Mouse (Mus musculus) urinary bladder, adult 2 months (tissue): ENCODE measurements around the gene Drd2. TPM values are rescaled to one million over a fixed set of nuclear protein-coding genes. Genes with fewer than 3 reads are reported as not detected.

Source experiments
- DNase-seq: peaks from one replicate; pipeline ENCODE4 v3.0.0; 2022; ENCODE audit warnings: low spot score
- polyA plus RNA-seq: library from polyadenylated mRNA; depleted of rRNA; stranded (reverse); fragments of >200 nt; gene quantifications from 2 replicates; pipeline ENCODE4 v1.2.3, GENCODE M21; 2012; rRNA removed

Gene Drd2
- polyA plus RNA-seq = not detected in 2 replicates

DNA sequence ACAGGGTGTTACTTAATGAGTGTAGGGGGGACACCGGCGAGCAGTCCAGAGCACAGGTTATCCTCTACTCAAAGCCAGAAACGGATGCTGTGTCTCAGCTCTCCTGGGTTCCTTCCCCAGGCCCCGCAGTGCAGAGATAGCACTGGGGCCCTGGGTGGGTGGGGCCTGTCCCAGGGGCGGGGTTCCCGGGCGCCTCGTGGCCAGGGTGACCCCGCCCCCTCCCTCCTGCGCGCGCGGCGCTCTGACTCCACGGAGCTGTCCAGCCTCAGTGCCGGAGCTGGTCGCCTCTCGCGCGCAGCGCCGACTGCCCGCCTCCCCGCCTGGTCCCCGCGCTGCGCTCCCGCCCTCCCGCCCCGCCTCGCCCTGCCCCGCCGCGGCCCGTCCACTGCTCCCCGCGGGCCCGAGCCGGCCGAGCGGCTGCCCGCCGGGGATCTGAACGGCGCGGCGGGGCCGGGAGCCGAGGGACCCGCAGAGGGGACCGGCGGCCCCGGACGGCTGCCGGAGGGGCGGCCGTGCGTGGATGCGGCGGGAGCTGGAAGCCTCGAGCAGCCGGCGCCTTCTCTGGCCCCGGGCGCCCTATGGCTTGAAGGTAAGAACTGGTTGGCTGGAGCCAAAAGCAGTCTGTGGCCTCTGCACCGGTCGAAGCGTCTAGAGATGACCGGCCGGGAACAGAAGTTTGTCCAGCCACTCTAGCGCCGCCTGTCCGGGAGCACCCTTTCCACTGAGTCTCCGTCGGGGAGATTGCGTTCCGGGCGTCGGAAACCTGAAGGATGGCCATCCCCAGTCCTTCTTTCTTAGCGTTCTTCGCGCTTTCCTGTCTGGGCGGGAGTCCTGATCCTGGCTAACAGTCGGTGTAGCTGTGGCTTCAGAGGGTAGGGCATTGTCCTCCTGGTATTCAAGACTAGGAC, at the start of gene Drd2:
Gene Drd2 (plus strand): TSS at position 492 of the 908 bp plus-strand sequence.
- DNase-seq = no peak

DNA sequence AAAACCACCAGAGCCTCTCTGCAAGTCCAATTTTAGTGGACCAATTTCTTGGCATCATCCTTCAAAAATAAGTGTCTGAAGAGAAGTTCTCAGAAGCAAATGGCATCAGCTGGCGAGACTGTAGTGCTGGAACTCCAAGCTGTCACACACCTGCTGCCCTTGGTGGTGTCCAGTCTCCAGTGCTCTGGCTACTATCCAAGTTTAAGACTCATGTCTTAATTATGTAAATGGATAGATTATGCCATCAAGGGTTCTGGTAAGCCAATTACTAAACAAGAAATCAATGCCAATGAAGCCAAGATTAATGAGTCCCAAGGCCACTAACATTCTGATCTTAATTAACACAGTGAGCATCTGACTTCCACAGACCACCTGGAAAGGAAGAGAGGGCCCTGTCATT, 45.3 kb upstream of the Drd2 start:
- no peak for DNase-seq

DNA sequence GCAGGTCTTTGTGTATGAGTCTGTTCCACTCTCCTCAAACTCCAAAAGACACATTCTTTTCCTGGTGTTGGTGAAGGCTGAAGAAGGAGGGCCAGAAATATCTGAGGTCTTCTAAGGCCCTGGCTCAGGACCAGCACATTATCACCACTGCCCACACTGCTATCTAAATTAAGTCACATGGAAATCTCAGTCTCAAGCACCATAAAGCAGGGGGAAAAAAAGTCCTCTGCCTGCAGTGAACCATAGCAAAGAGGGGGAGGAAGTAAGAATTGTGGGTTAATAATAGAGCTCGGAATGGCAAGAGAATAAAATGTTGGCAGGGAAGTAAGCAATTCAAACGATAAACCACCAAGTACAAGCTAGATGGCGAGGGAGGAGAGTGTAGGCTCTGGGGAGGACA, 32.9 kb upstream of the Drd2 start:
- DNase-seq = no peak

DNA sequence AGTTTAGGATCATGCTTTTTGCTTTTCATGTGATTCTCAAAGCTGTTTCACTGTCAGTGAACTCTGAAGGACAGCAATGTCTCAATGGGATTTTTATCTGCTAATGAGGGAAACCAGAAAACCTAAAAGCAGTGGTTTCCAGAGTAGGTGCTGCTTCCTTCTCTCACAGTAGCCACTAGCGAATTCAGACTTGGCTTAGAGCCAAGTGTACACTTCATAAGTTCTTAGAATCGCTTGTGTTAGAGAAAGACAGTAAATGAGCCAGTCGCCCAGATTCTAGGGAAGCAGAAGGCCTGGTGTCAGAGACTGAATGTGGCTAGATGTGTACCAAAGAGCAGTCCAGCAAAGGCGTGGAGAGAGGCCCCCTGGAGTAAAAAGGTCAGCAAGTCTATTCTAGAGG, 29.6 kb upstream of the Drd2 start:
- no peak for DNase-seq

DNA sequence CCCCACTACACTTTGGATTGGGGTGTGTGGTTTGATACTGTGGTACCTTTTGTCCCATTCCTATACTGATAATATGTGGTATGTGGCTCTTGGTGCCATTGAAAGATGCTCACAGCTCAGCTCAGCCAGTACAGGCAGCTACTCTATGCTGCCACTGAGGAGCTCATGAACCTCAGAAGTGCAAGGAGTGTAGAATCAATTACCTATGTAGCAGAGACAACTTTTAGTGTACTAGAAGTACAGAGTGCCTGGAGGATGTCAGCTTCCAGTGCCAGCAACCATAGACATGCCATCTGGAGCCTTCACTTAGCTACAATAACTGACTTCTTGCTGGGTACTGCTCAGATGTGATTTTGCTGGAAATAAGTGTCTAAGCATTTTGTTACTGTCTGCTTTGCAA, 21.8 kb upstream of the Drd2 start:
- DNase-seq = no peak

DNA sequence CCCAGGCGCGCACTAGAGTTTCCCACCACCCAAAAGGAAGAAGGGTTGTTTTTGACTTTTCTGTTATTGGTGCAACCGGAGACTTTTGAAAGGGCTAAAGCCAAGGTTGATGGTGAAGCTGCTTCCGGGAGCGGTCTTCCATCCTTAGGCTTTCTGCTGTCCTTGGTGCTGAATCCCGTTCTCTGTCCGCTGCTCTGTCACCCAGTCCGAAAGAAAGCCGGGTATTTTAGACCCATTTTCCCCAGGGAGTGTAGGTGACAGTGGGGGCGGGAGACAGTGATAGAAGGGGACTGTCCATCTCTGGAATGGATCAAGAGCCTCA, 578 bp downstream of the Drd2 start:
- no peak for DNase-seq

DNA sequence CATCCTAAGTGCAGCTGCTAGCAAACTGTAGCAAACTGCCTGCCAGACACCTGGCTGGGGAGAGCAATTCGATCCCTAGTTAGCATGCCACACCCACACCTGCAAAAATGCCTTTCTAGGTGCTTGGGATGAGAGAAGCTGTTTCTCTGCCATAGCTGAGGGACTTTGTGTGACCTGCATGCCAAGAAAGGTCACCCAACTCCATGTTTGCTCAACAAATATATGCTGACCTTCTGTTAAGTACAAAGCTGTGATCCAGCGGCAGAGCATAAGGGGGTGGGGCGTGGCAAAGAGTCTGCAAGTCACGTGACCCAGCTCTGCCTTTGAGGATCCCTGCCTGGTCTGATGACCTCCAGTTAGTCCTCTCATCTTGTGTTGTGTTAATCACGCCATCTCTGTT, 25.3 kb downstream of the Drd2 start:
- no peak for DNase-seq

DNA sequence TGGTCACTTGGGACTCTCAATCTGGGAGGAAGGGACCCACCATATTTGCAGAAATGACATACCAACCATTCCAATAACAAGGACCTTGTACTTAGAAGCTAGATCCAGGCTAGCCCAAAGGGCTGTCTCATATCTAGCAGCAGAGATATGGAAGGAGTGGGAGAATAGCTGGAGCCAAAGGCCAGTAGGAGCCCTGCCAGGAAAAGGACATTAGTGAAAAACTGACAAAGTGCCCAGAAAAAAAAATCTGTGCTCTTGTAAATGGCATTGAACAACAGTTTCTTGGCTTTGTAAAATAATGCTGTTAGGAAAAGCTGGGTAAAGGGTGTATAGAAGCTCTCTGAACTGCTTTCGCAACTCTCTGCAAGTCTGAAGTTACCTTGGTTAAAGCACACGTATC, 33.5 kb downstream of the Drd2 start:
- DNase-seq = no peak

DNA sequence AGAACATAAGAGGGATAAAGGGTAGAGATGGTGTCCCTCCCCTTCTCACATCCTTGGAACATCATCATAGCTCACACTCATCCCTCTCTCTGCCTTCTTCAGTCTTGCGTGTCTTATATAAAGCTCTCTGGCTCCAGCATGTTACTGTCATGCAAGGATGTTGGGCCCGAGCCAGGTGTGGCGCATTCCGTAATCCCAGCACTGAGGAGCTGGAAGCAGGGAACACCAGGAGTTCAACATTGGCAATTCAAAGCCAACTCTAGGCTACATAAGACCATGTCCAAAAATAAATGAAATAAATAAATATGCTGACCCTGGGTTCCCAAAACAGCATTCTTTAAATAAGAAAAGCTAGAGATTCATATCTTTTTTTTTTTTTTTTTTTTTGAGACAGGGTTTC, 39.5 kb downstream of the Drd2 start:
- DNase-seq = no peak

DNA sequence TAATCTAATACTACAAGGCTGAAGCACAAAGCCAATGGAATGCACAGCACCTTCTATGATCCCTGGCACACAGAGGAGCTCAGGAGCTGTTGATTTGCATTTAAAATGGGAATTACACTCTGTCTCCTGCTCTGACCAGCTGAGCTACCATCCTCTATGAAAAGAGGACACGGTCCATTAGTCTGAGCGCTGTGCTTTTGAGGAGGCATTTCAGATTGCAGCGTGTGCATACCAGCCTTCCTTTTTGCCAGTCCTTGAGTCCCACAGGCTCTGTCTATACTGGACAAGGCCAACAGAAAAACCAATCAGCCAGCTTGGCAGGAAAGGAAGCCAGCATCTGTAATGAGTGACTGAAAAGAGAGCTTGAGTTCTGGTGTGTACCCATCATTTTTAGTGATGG, 43.6 kb downstream of the Drd2 start:
- DNase-seq = no peak

DNA sequence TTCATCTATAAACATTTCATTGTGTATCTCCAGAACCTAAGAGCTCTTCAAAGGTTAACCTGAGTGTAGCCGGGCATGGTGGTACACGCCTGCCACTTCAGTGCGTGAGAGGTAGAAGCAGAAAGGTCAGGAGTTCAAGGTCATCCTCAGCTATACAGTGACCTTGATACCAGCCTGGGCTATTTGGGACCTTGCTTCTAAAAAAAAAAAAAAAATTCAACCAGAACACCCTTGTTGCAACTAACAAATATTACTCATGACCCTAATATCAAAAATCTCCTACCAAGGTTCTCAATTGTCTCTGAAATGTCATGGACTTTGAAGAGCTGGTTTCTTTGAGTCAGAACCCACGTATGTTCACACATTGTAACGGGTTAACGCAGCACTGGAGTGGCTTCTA, 44.4 kb downstream of the Drd2 start:
- no peak for DNase-seq

DNA sequence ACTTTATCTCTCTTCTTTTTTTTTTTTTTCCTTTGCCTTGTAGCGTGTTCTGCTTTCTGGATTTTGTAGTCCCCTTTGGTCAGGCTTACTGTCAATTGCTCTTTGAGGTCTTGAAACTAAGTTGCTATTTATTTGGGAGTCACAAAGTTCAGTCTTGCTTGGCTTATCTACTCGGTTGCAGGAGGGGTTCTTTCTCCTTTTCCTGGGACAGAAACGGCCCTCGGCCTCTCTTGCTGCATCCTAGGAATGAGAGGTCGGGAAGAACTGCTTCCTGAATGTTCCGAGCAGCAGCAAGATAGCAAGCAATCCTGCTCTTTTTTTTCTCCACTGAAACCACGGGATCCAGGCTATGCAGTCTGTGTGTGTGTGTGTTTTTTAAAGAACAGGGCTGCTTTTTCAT, 44.9 kb downstream of the Drd2 start:
- no peak for DNase-seq

DNA sequence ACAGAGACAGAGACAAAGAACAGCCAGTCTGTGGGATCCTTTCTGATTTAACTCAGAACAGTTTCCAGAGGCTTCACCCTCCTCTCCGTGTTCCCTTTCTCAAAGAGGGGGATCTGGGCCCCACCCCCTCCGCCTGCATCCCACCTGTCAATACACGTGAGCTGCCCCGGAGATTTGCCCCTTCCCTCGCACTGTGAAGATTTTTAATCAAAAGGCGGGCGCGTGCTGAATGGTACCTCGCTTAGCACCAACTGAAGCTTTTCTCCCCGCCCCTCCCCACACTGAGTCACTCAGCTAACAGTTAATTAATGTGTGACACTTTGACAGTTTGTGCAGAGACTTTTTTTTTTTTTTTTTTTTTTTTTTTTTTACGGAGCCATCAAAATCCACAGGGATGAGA, 45.7 kb downstream of the Drd2 start:
- DNase-seq = no peak

DNA sequence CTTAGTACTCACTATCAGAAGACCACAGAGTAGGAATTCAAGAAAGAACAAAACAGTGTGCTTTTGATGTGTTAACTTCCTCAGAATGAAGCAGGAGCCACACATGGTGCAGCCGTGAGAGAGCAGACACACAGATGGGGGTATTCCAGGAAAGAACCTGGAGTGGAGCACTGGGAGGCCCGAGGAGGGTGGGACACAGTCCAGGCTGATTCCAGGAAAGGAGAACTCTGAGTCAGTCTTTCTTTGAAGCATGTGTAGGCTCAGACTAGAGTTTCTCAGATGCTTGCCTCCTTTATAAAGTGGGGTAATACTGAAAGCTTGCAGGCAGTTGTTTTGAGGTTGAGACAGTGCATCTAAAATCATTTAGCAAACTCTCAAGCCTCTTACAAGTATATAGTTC, 51.8 kb downstream of the Drd2 start:
- DNase-seq = no peak

DNA sequence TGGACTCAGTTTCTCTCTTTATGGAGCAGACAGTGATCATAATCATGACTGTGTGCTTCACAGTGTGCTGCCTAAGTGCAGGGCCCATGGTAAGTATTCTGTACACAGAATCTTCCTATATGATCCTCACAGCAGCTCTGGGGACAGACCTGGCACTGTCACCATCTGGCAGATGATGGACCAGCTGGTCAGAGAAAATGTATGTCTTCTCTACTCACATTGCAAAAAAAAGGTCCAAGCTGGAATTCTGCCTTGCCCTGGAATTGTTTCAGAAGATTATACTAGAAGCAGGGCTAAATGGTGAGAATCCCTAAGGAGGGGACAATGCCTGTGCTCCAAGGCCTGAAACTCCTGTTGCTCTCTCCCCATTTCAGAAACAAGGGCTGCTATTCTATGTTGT, 55.6 kb downstream of the Drd2 start:
- DNase-seq = no peak

DNA sequence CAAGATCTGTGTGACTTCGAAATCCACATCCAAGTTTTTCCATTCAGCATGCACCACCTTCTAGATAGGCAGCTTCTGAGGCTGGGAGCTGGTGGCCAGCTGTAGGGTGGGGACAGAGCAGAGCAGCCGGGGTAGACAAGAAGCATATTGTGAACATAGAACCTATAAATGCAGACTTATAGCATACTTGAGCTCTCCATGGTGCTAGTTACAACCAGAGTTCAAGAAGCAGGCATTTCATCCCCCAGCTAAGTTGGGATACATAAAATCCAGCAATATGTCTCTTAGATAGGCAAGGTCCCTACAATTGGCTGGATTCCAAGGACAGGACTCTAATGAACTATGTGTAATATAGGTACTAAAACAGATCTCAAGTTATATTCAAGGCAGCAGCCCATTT, 63.3 kb downstream of the Drd2 start:
- no peak for DNase-seq

DNA sequence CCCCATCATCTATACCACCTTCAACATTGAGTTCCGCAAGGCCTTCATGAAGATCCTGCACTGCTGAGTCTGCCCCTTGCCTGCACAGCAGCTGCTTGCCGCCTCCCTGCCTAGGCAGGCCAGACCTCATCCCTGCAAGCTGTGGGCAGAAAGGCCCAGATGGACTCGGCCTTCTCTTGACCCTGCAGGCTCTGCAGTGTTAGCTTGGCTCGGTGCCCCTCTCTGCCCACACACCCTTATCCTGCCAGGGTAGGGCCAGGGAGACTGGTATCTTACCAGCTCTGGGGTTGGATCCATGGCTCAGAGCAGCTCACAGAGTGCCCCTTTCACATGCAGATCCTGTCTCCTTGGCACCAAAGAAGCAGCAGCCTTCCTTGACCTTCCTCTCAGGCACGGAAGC, 66.6 kb downstream of the Drd2 start:
- DNase-seq = no peak

DNA sequence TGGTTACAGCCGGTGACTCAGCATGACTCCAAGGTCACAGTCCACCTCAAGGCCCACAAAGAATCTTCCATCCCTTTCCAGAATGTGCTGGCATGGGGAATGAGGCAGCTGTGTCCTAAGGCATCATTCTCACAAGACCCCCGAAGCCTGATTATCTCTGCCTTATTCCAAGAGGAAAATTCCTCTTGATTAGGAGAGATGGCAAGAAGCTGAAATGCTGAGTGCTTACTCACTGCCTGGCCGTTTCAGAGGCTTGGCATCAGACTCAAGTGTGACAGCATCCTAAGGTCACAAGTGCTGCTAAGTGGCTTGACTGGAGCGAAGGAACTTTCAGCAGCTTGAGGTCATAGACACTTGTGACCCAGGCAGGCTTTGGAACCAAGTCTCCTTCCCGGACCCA, 70.2 kb downstream of the Drd2 start:
- DNase-seq = no peak

DNA sequence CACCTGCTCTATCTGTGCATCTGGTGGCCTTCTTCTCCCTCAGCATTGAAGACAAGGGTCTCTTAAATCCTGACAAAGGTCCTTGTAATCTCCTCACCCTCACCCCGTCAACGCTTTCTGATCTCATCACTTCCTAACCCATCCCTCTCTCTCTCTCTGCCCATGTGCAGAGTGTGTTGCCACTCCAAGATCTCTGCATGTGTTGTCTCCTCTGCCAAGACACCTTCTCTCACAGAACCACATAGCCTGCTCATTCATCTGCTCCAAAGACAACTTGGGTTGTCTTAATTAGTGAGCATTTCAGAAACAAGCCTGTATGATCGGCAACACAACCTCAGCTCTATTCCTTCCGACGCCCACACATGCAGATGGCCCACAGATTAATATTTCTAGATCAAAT, 83.4 kb downstream of the Drd2 start:
- no peak for DNase-seq

DNA sequence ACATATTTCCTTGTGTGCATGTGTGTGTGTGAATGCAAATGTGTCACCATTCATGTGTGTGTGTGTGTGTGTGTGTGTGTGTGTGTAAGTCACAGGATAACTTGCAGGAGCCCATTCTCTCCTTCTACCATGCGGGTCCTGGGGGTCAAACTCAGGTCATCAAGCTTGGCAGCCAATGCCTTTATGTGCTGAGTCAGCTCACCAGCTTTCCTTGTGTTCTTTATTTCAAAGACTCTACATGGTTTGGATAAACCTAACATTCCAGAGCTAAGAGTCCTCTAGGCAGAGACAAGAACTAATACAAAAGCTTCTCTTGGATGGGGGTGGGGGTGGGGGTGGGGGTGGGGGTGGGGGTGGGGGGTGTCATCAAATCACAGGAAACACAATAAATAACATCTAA, 85.2 kb downstream of the Drd2 start:
- DNase-seq = no peak

DNA sequence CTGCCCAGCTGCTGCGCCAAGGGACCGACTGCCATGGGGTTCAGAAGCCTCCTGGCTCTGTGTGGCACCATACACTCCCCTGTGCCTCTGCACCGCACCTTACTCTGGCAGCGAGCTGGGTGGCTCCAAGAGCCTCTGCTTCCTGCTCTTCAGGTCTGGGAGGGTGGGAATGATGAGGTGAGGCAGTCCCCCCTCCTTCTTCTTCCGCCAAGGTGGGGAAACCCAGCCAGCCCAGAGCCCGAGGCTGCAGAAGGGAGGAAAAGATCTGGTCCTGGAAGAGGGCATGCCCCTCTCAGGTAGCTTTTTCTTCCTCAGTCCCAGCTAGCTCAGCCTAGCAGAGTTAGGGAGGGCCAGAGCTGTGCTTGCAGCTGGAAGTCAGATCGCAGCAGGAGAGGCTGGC, 86.5 kb downstream of the Drd2 start, which contains the start of gene Ankk1:
Gene Ankk1 (minus strand): TSS at position 101 of the 400 bp plus-strand sequence.
- DNase-seq = no peak

DNA sequence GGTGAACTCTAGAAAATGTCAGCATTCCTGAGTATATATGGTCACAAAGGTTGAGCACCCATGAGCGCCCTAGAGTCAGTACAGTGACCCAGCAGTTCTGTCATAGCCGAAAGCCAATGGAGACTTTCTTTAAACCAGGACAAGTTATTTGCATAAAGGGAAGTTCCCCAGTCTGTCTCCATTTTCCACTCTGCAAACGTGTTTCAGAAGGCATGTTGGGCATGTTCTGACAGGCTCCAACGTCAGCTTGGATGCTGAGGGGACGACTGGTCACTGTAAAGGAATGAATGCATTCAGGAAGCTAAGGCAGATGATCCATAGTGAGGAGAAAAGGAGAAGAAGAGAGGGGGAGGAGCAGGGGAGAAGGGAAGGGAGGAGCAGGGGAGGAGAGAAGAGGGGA, 87.1 kb downstream of the Drd2 start:
- DNase-seq = no peak

DNA sequence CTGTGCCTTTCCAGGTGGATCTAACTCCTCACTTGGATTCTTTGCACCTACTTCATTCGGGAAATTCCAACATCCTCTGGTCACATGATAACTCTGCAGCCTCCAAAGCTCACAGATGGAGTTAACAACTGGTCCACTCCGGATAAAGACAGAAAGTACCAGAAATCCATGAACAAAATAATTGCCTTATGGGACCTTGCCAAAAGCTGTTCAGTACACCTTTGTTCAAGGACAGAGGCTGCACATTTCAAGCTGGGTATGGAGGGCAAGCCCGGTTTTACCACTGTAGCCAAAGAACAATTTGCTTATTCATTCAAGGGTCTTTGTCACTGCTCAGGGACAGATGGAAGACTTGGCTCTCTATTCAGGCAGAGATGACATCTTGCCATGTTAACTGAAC, 102.2 kb downstream of the Drd2 start:
- DNase-seq = no peak

DNA sequence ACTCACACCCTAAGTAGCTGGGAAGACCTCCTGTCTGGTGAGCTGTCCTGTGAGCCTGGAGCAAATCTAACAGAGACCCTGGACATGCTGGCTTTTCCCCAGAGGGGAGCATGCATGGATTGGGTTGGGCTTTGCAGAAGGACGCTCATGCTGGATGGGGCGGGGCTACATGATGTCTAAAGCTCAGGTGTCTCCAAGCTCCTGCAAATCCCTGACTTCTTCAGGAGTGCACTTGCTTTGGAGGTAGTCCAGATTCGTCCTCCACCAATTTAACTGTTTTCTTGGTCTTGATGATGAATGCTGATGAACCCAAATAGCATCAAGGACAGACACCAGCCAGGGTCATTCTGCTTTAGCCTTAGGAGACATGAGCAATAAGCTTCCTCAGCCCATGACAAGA, 110.1 kb downstream of the Drd2 start:
- no peak for DNase-seq
